Mouse (Mus musculus): ENCODE data around the gene Focad. TPM values are rescaled to one million over a fixed set of nuclear protein-coding genes. Genes with fewer than 3 reads are reported as not detected.

Gene Focad
- polyA plus RNA-seq, 1 experiment from 2014 or later, result 17.7 TPM

GRCm38 (mm10) chr4:88163511-88164247, 69.2 kb downstream of the Focad start:
- Histone ChIP-seq H3K4me1 (replicated peaks; ENCODE audit: control insufficient read depth, insufficient read depth, low read length) (no peaks in the 10 kb centered on the region), H3K27me3 (ENCODE audit: control insufficient read depth, insufficient read depth, low read length) (no peaks in the 10 kb centered on the region), H3K4me2 (ENCODE audit: low read depth, low read length, severe bottlenecking) (no peak overlapping the region), H3K4me3 (ENCODE audit: low read depth, low read length) (no peak overlapping the region), H3K36me3 (ENCODE audit: control insufficient read depth, insufficient read depth, low read length) (no peaks in the 10 kb centered on the region), H3K27ac (ENCODE audit: low read depth, low read length) (no peak overlapping the region), H3K9ac (ENCODE audit: low read length) (no peak overlapping the region), H3K9me3 (ENCODE audit: control insufficient read depth, low read length) (no peaks in the 10 kb centered on the region)
- WGBS, result 79% methylated on average over 13 of the region's 13 CpGs
- DNase-seq (ENCODE audit: low spot score) (no peak), ATAC-seq (replicated peaks; ENCODE audit: low FRiP score) (no peak)

GRCm38 (mm10) chr4:88167008-88167862, 72.8 kb downstream of the Focad start:
- DNase-seq (ENCODE audit: low spot score), result no peak
- H3K36me3 ChIP-seq (ENCODE audit: control insufficient read depth, insufficient read depth, low read length), result no peaks in the 10 kb centered on the region
- ATAC-seq (replicated peaks; ENCODE audit: low FRiP score), result no peak
- H3K9ac ChIP-seq (ENCODE audit: low read length), result no peak overlapping the region
- no peaks in the 10 kb centered on the region for H3K4me1 ChIP-seq (replicated peaks; ENCODE audit: control insufficient read depth, insufficient read depth, low read length)
- 92% methylated on average over 7 of the region's 7 CpGs for WGBS
- no peak overlapping the region for H3K27ac ChIP-seq (ENCODE audit: low read depth, low read length)
- H3K27me3 ChIP-seq (ENCODE audit: control insufficient read depth, insufficient read depth, low read length), result no peaks in the 10 kb centered on the region
- no peak overlapping the region for H3K4me2 ChIP-seq (ENCODE audit: low read depth, low read length, severe bottlenecking)
- no peaks in the 10 kb centered on the region for H3K9me3 ChIP-seq (ENCODE audit: control insufficient read depth, low read length)
- H3K4me3 ChIP-seq (ENCODE audit: low read depth, low read length), result no peak overlapping the region

GRCm38 (mm10) chr4:88175058-88175974, 80.9 kb downstream of the Focad start:
- Histone ChIP-seq H3K36me3 (ENCODE audit: control insufficient read depth, insufficient read depth, low read length) (no peaks in the 10 kb centered on the region), H3K9ac (ENCODE audit: low read length) (no peak overlapping the region), H3K27ac (ENCODE audit: low read depth, low read length) (no peak overlapping the region), H3K27me3 (ENCODE audit: control insufficient read depth, insufficient read depth, low read length) (no peaks in the 10 kb centered on the region), H3K4me1 (replicated peaks; ENCODE audit: control insufficient read depth, insufficient read depth, low read length) (no peaks in the 10 kb centered on the region), H3K4me3 (ENCODE audit: low read depth, low read length) (no peak overlapping the region), H3K4me2 (ENCODE audit: low read depth, low read length, severe bottlenecking) (no peak overlapping the region), H3K9me3 (ENCODE audit: control insufficient read depth, low read length) (no peaks in the 10 kb centered on the region)
- DNase-seq (ENCODE audit: low spot score) (no peak), ATAC-seq (replicated peaks; ENCODE audit: low FRiP score) (no peak)
- WGBS, result 84% methylated on average over 6 of the region's 6 CpGs

- 94% methylated on average over 2 of the region's 2 CpGs for WGBS
- H3K27me3 ChIP-seq (ENCODE audit: control insufficient read depth, insufficient read depth, low read length), result no peaks in the 10 kb centered on the region
- DNase-seq (ENCODE audit: low spot score) (no peak), ATAC-seq (replicated peaks; ENCODE audit: low FRiP score) (no peak)
- no peaks in the 10 kb centered on the region for H3K4me1 ChIP-seq (replicated peaks; ENCODE audit: control insufficient read depth, insufficient read depth, low read length)
- no peak overlapping the region for H3K27ac ChIP-seq (ENCODE audit: low read depth, low read length)
- H3K4me3 ChIP-seq (ENCODE audit: low read depth, low read length), result no peak overlapping the region
- H3K4me2 ChIP-seq (ENCODE audit: low read depth, low read length, severe bottlenecking), result no peak overlapping the region
- no peak overlapping the region for H3K9ac ChIP-seq (ENCODE audit: low read length)
- no peaks in the 10 kb centered on the region for H3K36me3 ChIP-seq (ENCODE audit: control insufficient read depth, insufficient read depth, low read length)
- H3K9me3 ChIP-seq (ENCODE audit: control insufficient read depth, low read length), result no peaks in the 10 kb centered on the region
These were observed 84.9 kb downstream of the Focad start for GRCm38 (mm10) chr4:88179296-88179695.

- no peaks in the 10 kb centered on the region for H3K36me3 ChIP-seq (ENCODE audit: control insufficient read depth, insufficient read depth, low read length)
- no peak overlapping the region for H3K4me2 ChIP-seq (ENCODE audit: low read depth, low read length, severe bottlenecking)
- H3K9ac ChIP-seq (ENCODE audit: low read length), result no peak overlapping the region
- ATAC-seq (replicated peaks; ENCODE audit: low FRiP score), result no peak
- H3K4me1 ChIP-seq (replicated peaks; ENCODE audit: control insufficient read depth, insufficient read depth, low read length), result no peaks in the 10 kb centered on the region
- no peaks in the 10 kb centered on the region for H3K9me3 ChIP-seq (ENCODE audit: control insufficient read depth, low read length)
- DNase-seq (ENCODE audit: low spot score), result no peak
- H3K4me3 ChIP-seq (ENCODE audit: low read depth, low read length), result no peak overlapping the region
- H3K27ac ChIP-seq (ENCODE audit: low read depth, low read length), result no peak overlapping the region
- H3K27me3 ChIP-seq (ENCODE audit: control insufficient read depth, insufficient read depth, low read length), result no peaks in the 10 kb centered on the region
- 84% methylated on average over 6 of the region's 6 CpGs for WGBS
These were observed 89.9 kb downstream of the Focad start for GRCm38 (mm10) chr4:88184293-88184692.

GRCm38 (mm10) chr4:88185872-88186426, 91.5 kb downstream of the Focad start:
- H3K4me1 ChIP-seq (replicated peaks; ENCODE audit: control insufficient read depth, insufficient read depth, low read length), result no peaks in the 10 kb centered on the region
- 90% methylated on average over 6 of the region's 6 CpGs for WGBS
- no peaks in the 10 kb centered on the region for H3K36me3 ChIP-seq (ENCODE audit: control insufficient read depth, insufficient read depth, low read length)
- no peak overlapping the region for H3K27ac ChIP-seq (ENCODE audit: low read depth, low read length)
- no peaks in the 10 kb centered on the region for H3K9me3 ChIP-seq (ENCODE audit: control insufficient read depth, low read length)
- H3K4me2 ChIP-seq (ENCODE audit: low read depth, low read length, severe bottlenecking), result no peak overlapping the region
- H3K27me3 ChIP-seq (ENCODE audit: control insufficient read depth, insufficient read depth, low read length), result no peaks in the 10 kb centered on the region
- H3K4me3 ChIP-seq (ENCODE audit: low read depth, low read length), result no peak overlapping the region
- DNase-seq (ENCODE audit: low spot score), result no peak
- ATAC-seq (replicated peaks; ENCODE audit: low FRiP score), result no peak
- no peak overlapping the region for H3K9ac ChIP-seq (ENCODE audit: low read length)

GRCm38 (mm10) chr4:88187649-88188048, 93.2 kb downstream of the Focad start:
- no peak overlapping the region for H3K9ac ChIP-seq (ENCODE audit: low read length)
- DNase-seq (ENCODE audit: low spot score), result no peak
- H3K36me3 ChIP-seq (ENCODE audit: control insufficient read depth, insufficient read depth, low read length), result no peaks in the 10 kb centered on the region
- no peak overlapping the region for H3K4me3 ChIP-seq (ENCODE audit: low read depth, low read length)
- H3K9me3 ChIP-seq (ENCODE audit: control insufficient read depth, low read length), result no peaks in the 10 kb centered on the region
- no peaks in the 10 kb centered on the region for H3K4me1 ChIP-seq (replicated peaks; ENCODE audit: control insufficient read depth, insufficient read depth, low read length)
- no peak overlapping the region for H3K4me2 ChIP-seq (ENCODE audit: low read depth, low read length, severe bottlenecking)
- H3K27ac ChIP-seq (ENCODE audit: low read depth, low read length), result no peak overlapping the region
- no peak for ATAC-seq (replicated peaks; ENCODE audit: low FRiP score)
- 88% methylated on average over 3 of the region's 3 CpGs for WGBS
- H3K27me3 ChIP-seq (ENCODE audit: control insufficient read depth, insufficient read depth, low read length), result no peaks in the 10 kb centered on the region

- WGBS, result 83% methylated on average over 1 of the region's 1 CpGs
- Histone ChIP-seq H3K4me2 (ENCODE audit: low read depth, low read length, severe bottlenecking) (no peak overlapping the region), H3K4me1 (replicated peaks; ENCODE audit: control insufficient read depth, insufficient read depth, low read length) (no peaks in the 10 kb centered on the region), H3K9me3 (ENCODE audit: control insufficient read depth, low read length) (no peaks in the 10 kb centered on the region), H3K27me3 (ENCODE audit: control insufficient read depth, insufficient read depth, low read length) (no peaks in the 10 kb centered on the region), H3K4me3 (ENCODE audit: low read depth, low read length) (no peak overlapping the region), H3K27ac (ENCODE audit: low read depth, low read length) (no peak overlapping the region), H3K9ac (ENCODE audit: low read length) (no peak overlapping the region), H3K36me3 (ENCODE audit: control insufficient read depth, insufficient read depth, low read length) (no peaks in the 10 kb centered on the region)
- DNase-seq (ENCODE audit: low spot score), result no peak
- ATAC-seq (replicated peaks; ENCODE audit: low FRiP score), result no peak
These were observed 95.1 kb downstream of the Focad start for GRCm38 (mm10) chr4:88189495-88189894.

Measured in forebrain, embryonic 11.5 days (tissue).